Comparison of ENCODE assay signal across 8 mouse cellular contexts in genomic region chr2:128892180-128892721, GRCm38 (mm10). TPM values are rescaled to one million over a fixed set of nuclear protein-coding genes. Genes with fewer than 3 reads are reported as not detected.
DNase-seq lines count a peak whose midpoint lies in the region; ATAC-seq and TF ChIP-seq lines count a peak whose summit lies in the region.

No protein-coding gene starts in this region.

- H3K27ac ChIP-seq in left cerebral cortex, adult 2 months: no peak overlapping the region
- H3K27ac ChIP-seq in hindbrain, embryonic 16.5 days (ENCODE audit: low read depth, low read length): peak overlapping the region; percentile 24; the same call in 1 of the 2 replicates
- H3K27ac ChIP-seq in midbrain, embryonic 15.5 days: no peak overlapping the region

- DNase-seq in left cerebral cortex, adult 2 months (ENCODE audit: extremely low spot score in 1 of 2, low spot score in 2 of 2): no peak
- DNase-seq in left cerebral cortex, postnatal 36 days (ENCODE audit: low spot score in 2 of 2): no peak
- DNase-seq in cerebellum, postnatal 25 days: peak; percentile 66 to 73
- no peak for DNase-seq in gastrocnemius, postnatal 25 days
- no peak for DNase-seq in spleen, postnatal 10 days (ENCODE audit: low spot score in 2 of 2)
- no peak for DNase-seq in adrenal gland, postnatal 14 days

- H3K9me3 ChIP-seq in hindbrain, embryonic 16.5 days (ENCODE audit: control insufficient read depth, low read length): no peaks in the 10 kb centered on the region
- H3K9me3 ChIP-seq in midbrain, embryonic 15.5 days: no peaks in the 10 kb centered on the region

- peak overlapping the region; percentile 69 for H3K9ac ChIP-seq in hindbrain, embryonic 16.5 days (ENCODE audit: low read depth, low read length)
- peak overlapping the region; percentile 43 for H3K9ac ChIP-seq in midbrain, embryonic 15.5 days

- peak overlapping the region; percentile 92 for H3K4me2 ChIP-seq in hindbrain, embryonic 16.5 days (ENCODE audit: low read length)
- peak overlapping the region; percentile 67 for H3K4me2 ChIP-seq in midbrain, embryonic 15.5 days

- ATAC-seq in hindbrain, embryonic 16.5 days: peak; percentile 73
- ATAC-seq in midbrain, embryonic 15.5 days (replicated peaks): peak; percentile 82

- no peaks in the 10 kb centered on the region for H3K36me3 ChIP-seq in hindbrain, embryonic 16.5 days (ENCODE audit: control insufficient read depth, insufficient read depth, low read length)
- no peaks in the 10 kb centered on the region for H3K36me3 ChIP-seq in midbrain, embryonic 15.5 days (replicated peaks)

- intact Hi-C loops in left cerebral cortex, adult 2 months (cut with DNase I): no loop called here
- intact Hi-C loops in left cerebral cortex, postnatal 36 days (cut with DNase I): no loop called here

- WGBS in hindbrain, embryonic 16.5 days: 4% methylated on average over 34 of the region's 37 CpGs
- 3% methylated on average over 33 of the region's 37 CpGs for WGBS in midbrain, embryonic 15.5 days

- no peak for TF ChIP-seq CTCF in left cerebral cortex, adult 2 months (IDR thresholded peaks at IDR 0.05)

- H3K4me1 ChIP-seq in hindbrain, embryonic 16.5 days (ENCODE audit: control insufficient read depth, insufficient read depth, low read depth, low read length): 0 out of 2 replicates have a peak, but pooled peaks cover 4% of the 10 kb centered on the region
- no peaks in the 10 kb centered on the region for H3K4me1 ChIP-seq in midbrain, embryonic 15.5 days

- no peaks in the 10 kb centered on the region for H3K27me3 ChIP-seq in hindbrain, embryonic 16.5 days (replicated peaks; ENCODE audit: control insufficient read depth, insufficient read depth, low read length)
- no peaks in the 10 kb centered on the region for H3K27me3 ChIP-seq in midbrain, embryonic 15.5 days (replicated peaks)

- H3K4me3 ChIP-seq in left cerebral cortex, adult 2 months: peak overlapping the region; percentile 32
- peak overlapping the region; percentile 49 for H3K4me3 ChIP-seq in hindbrain, embryonic 16.5 days (ENCODE audit: low read length)
- peak overlapping the region; percentile 44 for H3K4me3 ChIP-seq in midbrain, embryonic 15.5 days

RNA-seq across cellular contexts. Expression of gene Fbln7, which starts 29.5 kb away (rescaled TPM):
- 1 to 10 TPM; 2.4 to 2.5 TPM for total RNA-seq in left cerebral cortex, adult 2 months (2021)
- 1 to 10 TPM; 2.3 to 2.6 TPM for total RNA-seq in left cerebral cortex, postnatal 36 days (2021)
- polyA plus RNA-seq in hindbrain, embryonic 16.5 days (2015; fragmentation: Nextera tagmentation; extraction: Ambion mirVana): 3.7 and 4.3 TPM in 2 replicates
- 1.9 and 2.2 TPM in 2 replicates for polyA plus RNA-seq in midbrain, embryonic 15.5 days (2015; fragmentation: Nextera tagmentation; extraction: Ambion mirVana)
- total RNA-seq in gastrocnemius, postnatal 25 days (2021): 1 to 10 TPM; 3.6 to 4.8 TPM
- total RNA-seq in adrenal gland, postnatal 14 days (2021): 2.9 and 3.8 TPM in 2 replicates

RNA-seq across cellular contexts. Expression of gene Zc3h8, which starts 51.6 kb away (rescaled TPM):
- 1 to 10 TPM; 6.8 to 7.1 TPM for total RNA-seq in left cerebral cortex, adult 2 months (2021)
- total RNA-seq in left cerebral cortex, postnatal 36 days (2021): 1 to 10 TPM; 6.6 to 7.3 TPM
- polyA plus RNA-seq in hindbrain, embryonic 16.5 days (2015; fragmentation: Nextera tagmentation; extraction: Ambion mirVana): 13.8 and 14.1 TPM in 2 replicates
- polyA plus RNA-seq in midbrain, embryonic 15.5 days (2015; fragmentation: Nextera tagmentation; extraction: Ambion mirVana): 13.0 and 14.8 TPM in 2 replicates
- 1 to 10 TPM; 7.1 to 7.8 TPM for total RNA-seq in gastrocnemius, postnatal 25 days (2021)
- total RNA-seq in adrenal gland, postnatal 14 days (2021): 3.9 and 4.7 TPM in 2 replicates

Comparison
In these comparisons a context has a peak if more than half of its experiments do, and no peak if none do; other contexts are left out.
1. DNase-seq: peak in cerebellum, postnatal 25 days (2 of 2); none in left cerebral cortex, adult 2 months (0 of 2), left cerebral cortex, postnatal 36 days (0 of 2), gastrocnemius, postnatal 25 days (single experiment), spleen, postnatal 10 days (0 of 2) and adrenal gland, postnatal 14 days (single experiment).
2. Peak in every context shown above with its lines, with median percentiles within 50 percentile points of each other: H3K4me3 ChIP-seq.